Mouse (Mus musculus) layer of hippocampus, adult 2 months (tissue): ENCODE data around the gene Tmem121b. TPM values are rescaled to one million over a fixed set of nuclear protein-coding genes. Genes with fewer than 3 reads are reported as not detected.

ENCODE experiments used
- DNase-seq, 2 experiments: peaks; one replicate each; pipeline ENCODE4 v3.0.0; 2022; ENCODE audit warnings: low spot score in 2 of 2
- H3K27ac ChIP-seq: fragments of 200-600 bp; 2 replicates; pipeline ENCODE4 v1.8.1; 2022
- H3K4me3 ChIP-seq: fragments of 200-600 bp; 2 replicates; pipeline ENCODE4 v1.8.1; 2022; ENCODE audit warnings: mild to moderate bottlenecking
- CTCF ChIP-seq: fragments of 200-600 bp; conservative IDR thresholded peaks from 2 replicates; pipeline ENCODE4 v1.8.1; 2022; ENCODE audit warnings: antibody characterized with exemption, mild to moderate bottlenecking, moderate library complexity
- long read RNA-seq, 2 experiments: library from polyadenylated mRNA; stranded (forward); transcript quantifications; one replicate each; pipeline ENCODE4 v2.0.0; 2021; ENCODE audit warnings: borderline mapping rate in 2 of 2
- total RNA-seq, 2 experiments: library from RNA; stranded (reverse); gene quantifications; 2 replicates each; pipeline ENCODE4 v1.2.3; 2021

The Tmem121b gene
- total RNA-seq, result 10 to 100 TPM; 38.2 to 38.6 TPM
- long read RNA-seq, experiment 1, full-length matches to known transcripts, result 24 of 24 reads
- long read RNA-seq, experiment 1, partial matches to known transcripts, result 0 of 24 reads
- long read RNA-seq, experiment 1, other reads (novel, unspliced or antisense), result 0 of 24 reads
- long read RNA-seq, experiment 2, full-length matches to known transcripts, result 25 of 25 reads
- long read RNA-seq, experiment 2, partial matches to known transcripts, result 0 of 25 reads
- long read RNA-seq, experiment 2, other reads (novel, unspliced or antisense), result 0 of 25 reads

DNA sequence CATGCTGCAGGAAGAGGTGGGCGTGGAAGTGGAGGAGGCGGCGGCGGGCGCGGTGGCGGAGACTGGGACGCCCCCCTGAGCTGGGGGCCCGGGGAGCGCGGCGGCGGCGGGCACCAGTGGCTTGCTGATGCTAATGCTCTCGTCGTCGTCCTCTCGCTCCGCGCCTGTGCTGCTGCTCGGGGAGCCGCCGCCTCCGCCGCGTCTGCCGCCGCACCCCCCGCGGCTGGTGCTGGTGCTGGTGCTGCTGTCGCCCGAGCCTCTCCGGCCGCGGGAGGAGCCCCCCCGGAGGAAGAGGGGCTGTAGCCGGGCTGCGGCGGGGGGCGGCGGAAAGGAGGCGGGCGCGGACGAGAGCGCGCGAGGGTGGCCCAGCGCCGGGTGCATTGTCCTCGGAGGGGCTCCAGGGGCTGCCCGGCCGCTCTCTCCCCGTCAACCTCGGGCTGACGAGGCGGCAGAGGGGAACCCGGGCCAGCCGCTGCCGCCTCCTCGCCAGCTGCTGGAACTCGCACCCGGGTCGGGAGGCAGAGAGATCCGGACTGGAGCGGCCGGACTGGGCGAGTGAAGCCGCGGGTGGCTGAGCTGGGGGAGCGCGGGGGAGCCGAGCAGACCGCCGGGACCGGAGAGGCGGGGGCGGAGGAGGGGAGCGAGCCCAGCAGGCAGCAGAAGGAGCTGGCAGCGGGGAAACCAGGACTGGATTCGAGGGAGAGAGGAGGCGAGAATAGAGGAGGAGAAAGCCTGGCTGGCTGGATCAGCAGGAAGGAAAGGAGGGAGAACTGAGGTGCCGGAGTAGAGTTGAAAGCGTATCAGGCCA is at the start of gene Tmem121b:
Gene Tmem121b, minus strand, starts transcription at position 434 of the 808 bp plus-strand sequence.
- Histone ChIP-seq H3K4me3 (peak within 1 kb of the TSS; percentile 76), H3K27ac (peak within 1 kb of the TSS; percentile 97)
- no peak for TF ChIP-seq CTCF
- peak; percentile 94 for DNase-seq

DNA sequence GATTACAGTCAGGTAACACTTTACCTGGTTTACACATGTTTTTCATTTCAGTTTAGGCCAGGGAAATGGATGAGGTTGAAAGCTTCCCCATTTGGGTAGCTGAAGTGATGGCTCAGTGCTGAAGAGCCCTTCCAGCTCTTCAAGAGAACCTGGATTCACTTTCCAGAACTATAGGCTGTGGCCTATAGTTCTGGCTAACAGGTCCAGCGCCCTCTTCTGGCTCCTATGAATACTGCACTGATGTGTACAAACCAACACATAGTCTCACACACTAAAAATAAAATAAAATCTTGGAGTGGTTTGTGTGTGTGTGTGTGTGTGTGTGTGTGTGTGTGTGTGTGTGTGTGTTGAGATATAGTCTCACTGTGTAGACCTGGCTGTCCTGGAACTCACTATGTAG is 48.5 kb upstream of the Tmem121b start:
- H3K4me3 ChIP-seq, result no peak overlapping the region
- TF ChIP-seq CTCF, result peak; percentile 41
- DNase-seq, result no peak
- no peak overlapping the region for H3K27ac ChIP-seq

DNA sequence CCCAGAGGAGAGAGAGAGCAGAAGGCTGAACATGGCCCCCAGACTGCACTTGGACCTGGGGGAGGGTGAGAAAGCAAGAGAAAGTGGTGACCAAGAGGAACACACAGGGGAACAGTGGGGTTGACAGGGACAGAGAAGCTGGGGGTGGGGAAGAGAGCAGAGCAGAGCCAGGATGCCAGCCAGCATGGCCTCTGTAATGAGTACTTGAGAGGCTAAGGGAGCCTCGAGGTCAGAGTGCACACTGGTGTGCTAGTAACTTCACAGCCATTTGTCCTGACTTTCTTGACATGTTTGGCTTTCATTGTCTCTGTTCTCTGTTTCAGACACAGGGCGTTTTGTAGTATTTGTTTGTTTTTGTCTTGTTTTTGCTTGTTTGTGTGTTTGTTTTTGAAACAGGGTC is 47.8 kb upstream of the Tmem121b start:
- no peak overlapping the region for H3K27ac ChIP-seq
- no peak overlapping the region for H3K4me3 ChIP-seq
- no peak for DNase-seq
- TF ChIP-seq CTCF, result no peak

GRCm38 (mm10) chr6:120539781-120540231 is 46.2 kb upstream of the Tmem121b start:
- DNase-seq, result no peak
- Histone ChIP-seq H3K27ac (0 out of 2 replicates have a peak overlapping the region, but pooled peaks have one; percentile 32), H3K4me3 (no peak overlapping the region)
- TF ChIP-seq CTCF, result no peak

GRCm38 (mm10) chr6:120539132-120539759 is 45.6 kb upstream of the Tmem121b start:
- peak; percentile 16 to 69 for DNase-seq
- peak; percentile 97 for TF ChIP-seq CTCF
- Histone ChIP-seq H3K4me3 (peak overlapping the region; percentile 45), H3K27ac (0 out of 2 replicates have a peak overlapping the region, but pooled peaks have one; percentile 32)

DNA sequence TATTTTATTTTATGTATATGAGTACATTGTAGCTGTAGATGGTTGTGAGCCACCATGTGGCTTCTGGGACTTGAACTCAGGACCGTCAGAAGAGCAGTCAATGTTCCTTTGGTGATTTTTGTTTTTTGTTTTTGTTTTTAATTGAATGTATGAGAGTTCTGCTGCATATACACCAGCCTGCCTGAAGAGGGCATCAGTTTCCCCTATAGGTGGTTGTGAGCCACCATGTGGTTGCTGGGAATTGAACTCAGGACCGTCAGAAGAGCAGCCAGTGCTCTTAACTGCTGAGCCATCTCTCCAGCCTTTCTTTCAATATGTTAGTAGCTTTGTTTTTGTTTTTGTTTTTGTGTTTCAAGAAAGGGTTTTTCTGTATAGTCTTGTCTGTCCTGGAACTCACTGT is 42.7 kb upstream of the Tmem121b start:
- peak; percentile 50 for TF ChIP-seq CTCF
- Histone ChIP-seq H3K27ac (no peak overlapping the region), H3K4me3 (no peak overlapping the region)
- DNase-seq, result no peak

GRCm38 (mm10) chr6:120532594-120532993 is 39.0 kb upstream of the Tmem121b start:
- Histone ChIP-seq H3K4me3 (no peak overlapping the region), H3K27ac (no peak overlapping the region)
- no peak for TF ChIP-seq CTCF
- no peak for DNase-seq

DNA sequence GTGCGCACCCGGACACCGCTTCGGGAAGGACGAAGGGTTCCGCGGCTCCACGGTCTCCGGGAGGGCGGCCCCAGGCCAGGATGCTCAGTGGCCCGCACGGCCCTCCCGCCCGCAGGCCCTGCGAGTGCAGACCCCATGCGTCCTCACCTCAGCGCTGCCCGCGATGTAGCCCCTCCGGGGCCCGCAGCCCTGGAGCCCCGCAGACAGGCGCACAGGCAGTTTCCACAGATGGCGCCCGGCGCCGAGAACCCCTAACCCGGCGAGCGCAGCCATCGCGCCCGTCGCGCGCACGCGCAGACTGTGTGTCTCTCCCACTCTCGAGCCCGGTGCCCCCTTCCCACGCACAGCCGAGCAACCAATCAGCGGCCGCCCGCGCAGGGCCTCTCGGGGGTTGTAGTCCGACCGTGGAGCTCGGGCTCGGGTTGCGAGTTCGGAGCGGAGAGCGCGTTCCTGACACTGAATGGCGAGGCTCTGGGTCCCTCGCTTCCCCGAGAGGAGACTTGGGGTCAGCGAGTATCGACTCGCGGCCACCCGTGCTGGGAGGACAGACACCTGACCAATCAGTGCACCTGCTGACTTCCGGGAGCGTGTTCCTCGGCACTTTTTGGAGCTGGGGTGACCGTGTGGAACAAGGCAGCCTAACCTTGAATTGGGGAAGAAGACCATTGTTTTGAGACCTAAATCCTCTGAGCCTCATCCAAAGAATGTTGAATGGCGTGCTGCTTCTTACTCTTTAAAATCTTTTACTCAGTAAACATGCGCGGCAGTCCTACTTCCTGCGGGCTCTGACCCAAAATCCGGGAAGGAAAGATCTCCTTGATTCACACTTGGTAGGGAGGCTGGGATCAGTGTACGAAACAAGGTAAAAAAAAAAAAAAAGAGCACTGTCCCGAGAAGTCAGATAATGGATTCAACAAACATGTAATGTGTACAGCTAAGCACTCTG is 37.7 kb upstream of the Tmem121b start, which contains the start of gene Hdhd5:
Gene Hdhd5, minus strand, starts transcription at position 300 of the 946 bp plus-strand sequence.
- Histone ChIP-seq H3K27ac (peak within 1 kb of the TSS; percentile 95), H3K4me3 (peak within 1 kb of the TSS; percentile 98)
- peak; percentile 94 to 96 for DNase-seq
- TF ChIP-seq CTCF, result no peak

DNA sequence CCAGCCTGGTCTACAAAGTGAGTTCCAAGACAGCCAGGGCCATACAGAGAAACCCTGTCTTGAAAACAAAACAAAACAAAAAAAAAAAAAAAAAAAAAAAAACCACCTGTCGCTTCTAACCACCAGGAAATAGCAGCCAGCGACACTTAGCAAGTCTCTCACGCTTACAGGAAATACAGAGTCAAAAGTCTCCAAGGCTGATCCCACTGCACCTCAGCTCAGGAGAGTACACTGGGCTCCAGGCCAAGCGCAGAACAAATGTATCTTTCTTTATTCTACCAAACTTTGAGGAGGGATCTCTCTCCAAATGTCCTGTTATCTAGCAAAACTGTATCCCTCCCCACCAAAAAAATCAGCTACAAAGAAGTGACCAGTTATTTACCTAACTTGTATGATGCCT is 35.5 kb upstream of the Tmem121b start:
- Histone ChIP-seq H3K27ac (peak overlapping the region; percentile 65; the same call in 1 of the 2 replicates), H3K4me3 (peak overlapping the region; percentile 15; the same call in 1 of the 2 replicates)
- no peak for DNase-seq
- no peak for TF ChIP-seq CTCF

- no peak for TF ChIP-seq CTCF
- Histone ChIP-seq H3K4me3 (no peak overlapping the region), H3K27ac (no peak overlapping the region)
- no peak for DNase-seq
These were observed 31.2 kb upstream of the Tmem121b start for GRCm38 (mm10) chr6:120524796-120525195.

DNA sequence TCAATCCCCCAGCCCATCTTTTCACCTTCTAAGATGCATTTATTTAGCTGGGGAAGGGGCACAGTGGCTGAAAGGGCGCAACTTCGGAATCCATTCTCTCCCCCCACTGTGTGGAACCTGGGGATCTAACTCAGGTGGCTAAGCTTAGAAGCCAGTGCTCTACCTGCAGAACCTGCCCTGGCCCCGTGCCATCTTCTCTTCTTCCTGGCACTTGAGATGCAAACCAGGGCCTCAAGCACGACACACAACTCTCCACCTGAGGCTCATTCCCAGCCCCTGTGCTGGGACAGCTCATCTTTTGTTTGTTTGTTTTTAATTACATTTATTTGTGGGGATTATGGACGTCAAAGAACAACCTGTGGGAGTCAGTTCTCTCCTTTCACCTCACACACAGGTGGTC is 26.0 kb upstream of the Tmem121b start:
- no peak for TF ChIP-seq CTCF
- H3K4me3 ChIP-seq, result no peak overlapping the region
- H3K27ac ChIP-seq, result no peak overlapping the region
- DNase-seq, result no peak

- Histone ChIP-seq H3K4me3 (no peak overlapping the region), H3K27ac (no peak overlapping the region)
- DNase-seq, result no peak
- TF ChIP-seq CTCF, result no peak
These were observed 23.7 kb upstream of the Tmem121b start for GRCm38 (mm10) chr6:120517311-120517710.
